Mouse (Mus musculus): Measurements from ENCODE around the gene Echs1. TPM values are rescaled to one million over a fixed set of nuclear protein-coding genes. Genes with fewer than 3 reads are reported as not detected.

The Echs1 gene
- polyA plus RNA-seq, 1 experiment from 2014 or later = 153 TPM

DNA sequence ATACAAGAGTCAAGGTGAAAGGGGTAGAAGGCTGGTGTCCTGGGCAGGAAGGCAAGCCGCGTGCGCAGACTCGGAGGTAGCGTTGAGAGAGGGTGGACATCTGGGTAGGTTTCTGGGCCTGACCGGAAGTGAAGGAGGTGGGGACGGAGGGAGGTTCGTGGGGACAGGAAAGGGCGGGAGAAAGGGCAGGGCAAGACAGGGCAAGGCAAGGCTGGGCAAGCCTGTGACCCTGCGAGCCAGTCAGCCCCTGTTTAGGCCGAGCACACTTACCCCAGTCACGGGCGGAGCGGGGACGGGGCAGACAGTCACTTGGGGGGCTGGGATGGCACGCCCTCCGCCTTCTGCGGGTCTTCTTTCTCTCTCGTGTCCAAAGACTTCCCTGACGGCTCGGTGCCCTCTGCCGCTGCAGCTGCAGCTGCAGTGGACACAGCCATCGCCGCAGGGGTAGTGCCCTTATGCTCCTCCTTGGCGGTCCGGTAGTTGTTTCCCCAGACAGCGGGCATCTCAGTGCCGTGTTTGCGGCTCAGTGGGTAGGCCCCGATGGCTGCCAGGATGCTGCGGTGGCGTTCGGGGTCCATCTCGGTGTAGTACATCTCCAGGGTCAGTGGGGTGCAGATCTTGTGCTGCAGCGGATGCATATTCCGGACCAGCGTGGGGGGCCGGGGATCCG lies 46.1 kb downstream of the Echs1 start:
- Histone ChIP-seq H3K4me2 (replicated peaks; ENCODE audit: low read depth) (peak overlapping the region; percentile 56), H3K9me3 (ENCODE audit: control insufficient read depth) (no peaks in the 10 kb centered on the region), H3K27me3 (replicated peaks; ENCODE audit: control insufficient read depth, insufficient read depth, low read length) (0 out of 2 replicates have a peak, but pooled peaks cover 3% of the 10 kb centered on the region), H3K36me3 (ENCODE audit: control insufficient read depth, insufficient read depth) (no peaks in the 10 kb centered on the region), H3K4me3 (ENCODE audit: low read depth, low read length) (peak overlapping the region; percentile 26), H3K27ac (ENCODE audit: low read depth, low read length) (no peak overlapping the region), H3K9ac (ENCODE audit: low read depth, low read length) (no peak overlapping the region), H3K4me1 (replicated peaks; ENCODE audit: control insufficient read depth, insufficient read depth, low read length) (no peaks in the 10 kb centered on the region)
- no peak for TF ChIP-seq CTCF (IDR thresholded peaks at IDR 0.05; ENCODE audit: low read depth)
- 39% methylated on average over 38 of the region's 39 CpGs for WGBS
- 0 out of 2 replicates have a peak, but pooled peaks have one; percentile 8 for ATAC-seq

GRCm38 (mm10) chr7:140067397-140067796 lies 48.9 kb downstream of the Echs1 start:
- WGBS = 55% methylated on average over 6 of the region's 6 CpGs
- Histone ChIP-seq H3K36me3 (ENCODE audit: control insufficient read depth, insufficient read depth) (no peaks in the 10 kb centered on the region), H3K4me1 (replicated peaks; ENCODE audit: control insufficient read depth, insufficient read depth, low read length) (no peaks in the 10 kb centered on the region), H3K9ac (ENCODE audit: low read depth, low read length) (no peak overlapping the region), H3K27ac (ENCODE audit: low read depth, low read length) (no peak overlapping the region), H3K27me3 (replicated peaks; ENCODE audit: control insufficient read depth, insufficient read depth, low read length) (peaks cover 17% of the 10 kb centered on the region; the same call in 1 of the 2 replicates), H3K4me3 (ENCODE audit: low read depth, low read length) (no peak overlapping the region), H3K4me2 (replicated peaks; ENCODE audit: low read depth) (no peak overlapping the region), H3K9me3 (ENCODE audit: control insufficient read depth) (no peaks in the 10 kb centered on the region)
- no peak for ATAC-seq
- TF ChIP-seq CTCF (IDR thresholded peaks at IDR 0.05; ENCODE audit: low read depth) = no peak

- Histone ChIP-seq H3K4me1 (replicated peaks; ENCODE audit: control insufficient read depth, insufficient read depth, low read length) (peaks cover 7% of the 10 kb centered on the region; the same call in 1 of the 2 replicates), H3K27me3 (replicated peaks; ENCODE audit: control insufficient read depth, insufficient read depth, low read length) (peaks cover 55% of the 10 kb centered on the region), H3K4me3 (ENCODE audit: low read depth, low read length) (no peak overlapping the region), H3K9me3 (ENCODE audit: control insufficient read depth) (no peaks in the 10 kb centered on the region), H3K4me2 (replicated peaks; ENCODE audit: low read depth) (no peak overlapping the region), H3K9ac (ENCODE audit: low read depth, low read length) (no peak overlapping the region), H3K36me3 (ENCODE audit: control insufficient read depth, insufficient read depth) (no peaks in the 10 kb centered on the region), H3K27ac (ENCODE audit: low read depth, low read length) (no peak overlapping the region)
- WGBS = 20% methylated on average over 7 of the region's 7 CpGs
- TF ChIP-seq CTCF (IDR thresholded peaks at IDR 0.05; ENCODE audit: low read depth) = peak; percentile 86
- ATAC-seq = no peak
Observed at GRCm38 (mm10) chr7:140063092-140063491, 53.2 kb downstream of the Echs1 start.

DNA sequence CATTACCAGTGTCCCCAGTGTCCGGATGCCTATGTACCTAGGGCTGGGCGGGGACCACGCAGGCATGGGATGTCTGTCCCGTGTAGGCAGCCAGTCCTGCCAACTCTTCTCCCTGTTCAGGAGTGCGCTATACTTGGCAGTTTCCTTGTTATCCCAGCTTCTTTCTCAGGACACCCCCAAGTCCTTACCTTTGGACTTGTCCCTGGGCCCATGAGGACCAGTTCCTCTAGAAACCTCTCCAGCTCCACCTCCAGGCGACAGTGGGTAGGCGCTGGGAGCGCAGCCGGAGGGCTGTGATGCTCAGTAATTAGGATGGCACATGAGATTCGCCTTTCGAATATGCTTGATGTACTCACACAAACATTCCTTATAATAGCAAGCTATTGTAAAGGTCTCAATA lies 54.0 kb downstream of the Echs1 start:
- peaks cover 63% of the 10 kb centered on the region for H3K27me3 ChIP-seq (replicated peaks; ENCODE audit: control insufficient read depth, insufficient read depth, low read length)
- WGBS = 16% methylated on average over 11 of the region's 11 CpGs
- no peaks in the 10 kb centered on the region for H3K9me3 ChIP-seq (ENCODE audit: control insufficient read depth)
- no peaks in the 10 kb centered on the region for H3K36me3 ChIP-seq (ENCODE audit: control insufficient read depth, insufficient read depth)
- H3K4me3 ChIP-seq (ENCODE audit: low read depth, low read length) = no peak overlapping the region
- TF ChIP-seq CTCF (IDR thresholded peaks at IDR 0.05; ENCODE audit: low read depth) = peak; percentile 73
- H3K4me2 ChIP-seq (replicated peaks; ENCODE audit: low read depth) = no peak overlapping the region
- peaks cover 7% of the 10 kb centered on the region; the same call in 1 of the 2 replicates for H3K4me1 ChIP-seq (replicated peaks; ENCODE audit: control insufficient read depth, insufficient read depth, low read length)
- no peak overlapping the region for H3K9ac ChIP-seq (ENCODE audit: low read depth, low read length)
- ATAC-seq = peak; percentile 64
- no peak overlapping the region for H3K27ac ChIP-seq (ENCODE audit: low read depth, low read length)

GRCm38 (mm10) chr7:140061832-140062130 lies 54.5 kb downstream of the Echs1 start:
- WGBS = 5% methylated on average over 6 of the region's 6 CpGs
- TF ChIP-seq CTCF (IDR thresholded peaks at IDR 0.05; ENCODE audit: low read depth) = no peak
- H3K4me1 ChIP-seq (replicated peaks; ENCODE audit: control insufficient read depth, insufficient read depth, low read length) = peaks cover 7% of the 10 kb centered on the region; the same call in 1 of the 2 replicates
- peak overlapping the region; percentile 33 for H3K4me3 ChIP-seq (ENCODE audit: low read depth, low read length)
- H3K36me3 ChIP-seq (ENCODE audit: control insufficient read depth, insufficient read depth) = no peaks in the 10 kb centered on the region
- H3K27ac ChIP-seq (ENCODE audit: low read depth, low read length) = no peak overlapping the region
- no peaks in the 10 kb centered on the region for H3K9me3 ChIP-seq (ENCODE audit: control insufficient read depth)
- no peak overlapping the region for H3K9ac ChIP-seq (ENCODE audit: low read depth, low read length)
- ATAC-seq = no peak
- peak overlapping the region; percentile 61 for H3K4me2 ChIP-seq (replicated peaks; ENCODE audit: low read depth)
- peaks cover 68% of the 10 kb centered on the region for H3K27me3 ChIP-seq (replicated peaks; ENCODE audit: control insufficient read depth, insufficient read depth, low read length)

GRCm38 (mm10) chr7:140060936-140061831 lies 55.1 kb downstream of the Echs1 start:
- Histone ChIP-seq H3K4me3 (ENCODE audit: low read depth, low read length) (peak overlapping the region; percentile 33), H3K27me3 (replicated peaks; ENCODE audit: control insufficient read depth, insufficient read depth, low read length) (peaks cover 71% of the 10 kb centered on the region), H3K4me2 (replicated peaks; ENCODE audit: low read depth) (peak overlapping the region; percentile 61), H3K9ac (ENCODE audit: low read depth, low read length) (no peak overlapping the region), H3K27ac (ENCODE audit: low read depth, low read length) (no peak overlapping the region), H3K36me3 (ENCODE audit: control insufficient read depth, insufficient read depth) (no peaks in the 10 kb centered on the region), H3K9me3 (ENCODE audit: control insufficient read depth) (no peaks in the 10 kb centered on the region), H3K4me1 (replicated peaks; ENCODE audit: control insufficient read depth, insufficient read depth, low read length) (peaks cover 7% of the 10 kb centered on the region; the same call in 1 of the 2 replicates)
- TF ChIP-seq CTCF (IDR thresholded peaks at IDR 0.05; ENCODE audit: low read depth) = 0 out of 2 replicates have a peak, but pooled peaks have one; percentile 10
- WGBS = 3% methylated on average over 47 of the region's 47 CpGs
- ATAC-seq = peak; percentile 36

Measured in intestine, postnatal 0 days (tissue).